Mouse (Mus musculus) intestine, embryonic 14.5 days (tissue): ENCODE results near the gene Fhad1. TPM values are rescaled to one million over a fixed set of nuclear protein-coding genes. Genes with fewer than 3 reads are reported as not detected.
A peak's percentile ranks its signal among the peaks of the same experiment; 100 is the strongest.

Experiments used
- ATAC-seq: fragments of 200-750 bp; cut with Nextera tagmentation; replicated peaks from 2 replicates; pipeline ENCODE4 v1.8.0; 2017; ENCODE audit warnings: low read depth, moderate number of reproducible peaks, moderate TSS enrichment, moderate library complexity; ENCODE audit not compliant: low FRiP score, low TSS enrichment
- DNase-seq: peaks from one replicate; pipeline ENCODE4 v3.0.0-alpha.2; 2018; ENCODE audit warnings: low spot score
- H3K27ac ChIP-seq: fragments of 300-500 bp; sonication (generic); 2 replicates; pipeline ENCODE4 v1.5.1; 2014; ENCODE audit warnings: low read depth, mild to moderate bottlenecking, control low read depth
- H3K27me3 ChIP-seq: fragments of 300-500 bp; sonication (generic); replicated peaks from 2 replicates; pipeline ENCODE4 v1.6.1; 2014; ENCODE audit warnings: low read length, control low read depth; ENCODE audit not compliant: control insufficient read depth, insufficient read depth
- H3K36me3 ChIP-seq: fragments of 300-500 bp; sonication (generic); 2 replicates; pipeline ENCODE4 v1.6.1; 2014; ENCODE audit warnings: low read length, control low read depth; ENCODE audit not compliant: control insufficient read depth, insufficient read depth
- H3K4me1 ChIP-seq: fragments of 300-500 bp; sonication (generic); replicated peaks from 2 replicates; pipeline ENCODE4 v1.6.1; 2014; ENCODE audit warnings: low read length, control low read depth, mixed read lengths; ENCODE audit not compliant: control insufficient read depth, insufficient read depth
- H3K4me2 ChIP-seq: fragments of 300-500 bp; sonication (generic); 2 replicates; pipeline ENCODE4 v1.6.1; 2014; ENCODE audit warnings: low read length
- H3K4me3 ChIP-seq: fragments of 300-500 bp; sonication (generic); 2 replicates; pipeline ENCODE4 v1.5.1; 2014; ENCODE audit warnings: low read depth, low read length, control low read depth, mixed read lengths
- H3K9ac ChIP-seq: fragments of 300-500 bp; sonication (generic); 2 replicates; pipeline ENCODE4 v1.6.1; 2014; ENCODE audit warnings: mild to moderate bottlenecking, low read length
- H3K9me3 ChIP-seq: fragments of 300-500 bp; sonication (generic); 2 replicates; pipeline ENCODE4 v1.6.1; 2016; ENCODE audit warnings: low read length, control low read depth; ENCODE audit not compliant: control insufficient read depth
- WGBS: fragments of 180-500 bp; shearing (Covaris S2); extraction: QIAGEN DNeasy Blood & Tissue Kit; methylation state at CpG from one replicate; pipeline ENCODE4 v1.1.7; 2014; 5-methylcytosine and 5-hydroxymethylcytosine counted together
- polyA plus RNA-seq: library from polyadenylated mRNA; unstranded; fragments of >200 nt; fragmentation: Nextera tagmentation; extraction: Ambion mirVana; gene quantifications from 2 replicates; pipeline ENCODE4 v1.2.1, GENCODE M21; 2014

Fhad1 gene
- polyA plus RNA-seq, 1 experiment from 2014 or later = 1.8 TPM

- Histone ChIP-seq H3K27me3 (no peaks in the 10 kb centered on the region), H3K4me3 (no peak overlapping the region), H3K36me3 (no peaks in the 10 kb centered on the region), H3K9me3 (peaks cover 8% of the 10 kb centered on the region; the same call in 1 of the 2 replicates), H3K4me1 (peaks cover 16% of the 10 kb centered on the region), H3K4me2 (peak overlapping the region; percentile 33; the same call in 1 of the 2 replicates), H3K27ac (peak overlapping the region; percentile 47; the same call in 1 of the 2 replicates), H3K9ac (no peak overlapping the region)
- ATAC-seq = peak; percentile 42
- WGBS = 24% methylated on average over 11 of the region's 11 CpGs
- no peak for DNase-seq
Measured at GRCm38 (mm10) chr4:141957740-141958139, 57.1 kb downstream of the Fhad1 start.

- ATAC-seq (no peak), DNase-seq (no peak)
- H3K27me3 ChIP-seq = no peaks in the 10 kb centered on the region
- H3K4me1 ChIP-seq = peaks cover 16% of the 10 kb centered on the region
- H3K4me3 ChIP-seq = no peak overlapping the region
- H3K4me2 ChIP-seq = no peak overlapping the region
- H3K36me3 ChIP-seq = no peaks in the 10 kb centered on the region
- no peak overlapping the region for H3K9ac ChIP-seq
- H3K27ac ChIP-seq = no peak overlapping the region
- WGBS = 90% methylated on average over 5 of the region's 5 CpGs
- H3K9me3 ChIP-seq = peaks cover 7% of the 10 kb centered on the region; the same call in 1 of the 2 replicates
Measured at GRCm38 (mm10) chr4:141956931-141957330, 58.0 kb downstream of the Fhad1 start.

- Histone ChIP-seq H3K9me3 (no peaks in the 10 kb centered on the region), H3K36me3 (no peaks in the 10 kb centered on the region), H3K4me1 (peaks cover 16% of the 10 kb centered on the region), H3K4me2 (no peak overlapping the region), H3K27me3 (no peaks in the 10 kb centered on the region), H3K27ac (no peak overlapping the region), H3K9ac (no peak overlapping the region), H3K4me3 (no peak overlapping the region)
- DNase-seq (no peak), ATAC-seq (no peak)
- 44% methylated on average over 16 of the region's 16 CpGs for WGBS
Measured at GRCm38 (mm10) chr4:141954770-141955720, 59.8 kb downstream of the Fhad1 start.

- no peaks in the 10 kb centered on the region for H3K27me3 ChIP-seq
- H3K4me3 ChIP-seq = no peak overlapping the region
- H3K4me1 ChIP-seq = peaks cover 20% of the 10 kb centered on the region
- H3K36me3 ChIP-seq = no peaks in the 10 kb centered on the region
- ATAC-seq = no peak
- 59% methylated on average over 6 of the region's 6 CpGs for WGBS
- no peak overlapping the region for H3K4me2 ChIP-seq
- no peak for DNase-seq
- no peak overlapping the region for H3K27ac ChIP-seq
- H3K9me3 ChIP-seq = no peaks in the 10 kb centered on the region
- H3K9ac ChIP-seq = no peak overlapping the region
Measured at GRCm38 (mm10) chr4:141953859-141954258, 61.0 kb downstream of the Fhad1 start.

GRCm38 (mm10) chr4:141953291-141953690 lies 61.6 kb downstream of the Fhad1 start:
- peaks cover 15% of the 10 kb centered on the region for H3K4me1 ChIP-seq
- H3K4me2 ChIP-seq = no peak overlapping the region
- WGBS = 60% methylated on average over 9 of the region's 9 CpGs
- H3K4me3 ChIP-seq = no peak overlapping the region
- no peak overlapping the region for H3K27ac ChIP-seq
- H3K36me3 ChIP-seq = no peaks in the 10 kb centered on the region
- no peaks in the 10 kb centered on the region for H3K9me3 ChIP-seq
- H3K27me3 ChIP-seq = no peaks in the 10 kb centered on the region
- no peak for DNase-seq
- H3K9ac ChIP-seq = no peak overlapping the region
- ATAC-seq = no peak

- ATAC-seq = no peak
- H3K4me2 ChIP-seq = no peak overlapping the region
- H3K9ac ChIP-seq = no peak overlapping the region
- WGBS = 62% methylated on average over 5 of the region's 5 CpGs
- no peaks in the 10 kb centered on the region for H3K27me3 ChIP-seq
- H3K4me1 ChIP-seq = peaks cover 11% of the 10 kb centered on the region
- DNase-seq = no peak
- no peaks in the 10 kb centered on the region for H3K9me3 ChIP-seq
- H3K36me3 ChIP-seq = no peaks in the 10 kb centered on the region
- no peak overlapping the region for H3K27ac ChIP-seq
- H3K4me3 ChIP-seq = no peak overlapping the region
Measured at GRCm38 (mm10) chr4:141952824-141953223, 62.1 kb downstream of the Fhad1 start.

- peaks cover 7% of the 10 kb centered on the region; the same call in 1 of the 2 replicates for H3K4me1 ChIP-seq
- H3K4me3 ChIP-seq = no peak overlapping the region
- 67% methylated on average over 17 of the region's 17 CpGs for WGBS
- no peak overlapping the region for H3K4me2 ChIP-seq
- H3K27ac ChIP-seq = no peak overlapping the region
- no peak for DNase-seq
- no peak for ATAC-seq
- no peaks in the 10 kb centered on the region for H3K27me3 ChIP-seq
- H3K36me3 ChIP-seq = no peaks in the 10 kb centered on the region
- no peak overlapping the region for H3K9ac ChIP-seq
- no peaks in the 10 kb centered on the region for H3K9me3 ChIP-seq
Measured at GRCm38 (mm10) chr4:141952114-141952513, 62.8 kb downstream of the Fhad1 start.

- DNase-seq = no peak
- no peaks in the 10 kb centered on the region for H3K36me3 ChIP-seq
- peak overlapping the region; percentile 27 for H3K27ac ChIP-seq
- H3K4me2 ChIP-seq = no peak overlapping the region
- H3K4me3 ChIP-seq = no peak overlapping the region
- 45% methylated on average over 13 of the region's 13 CpGs for WGBS
- no peaks in the 10 kb centered on the region for H3K9me3 ChIP-seq
- no peak overlapping the region for H3K9ac ChIP-seq
- peak; percentile 42; the same call in 1 of the 2 replicates for ATAC-seq
- no peaks in the 10 kb centered on the region for H3K27me3 ChIP-seq
- H3K4me1 ChIP-seq = peaks cover 7% of the 10 kb centered on the region; the same call in 1 of the 2 replicates
Measured at GRCm38 (mm10) chr4:141949436-141949835, 65.4 kb downstream of the Fhad1 start.
